ENCODE assay signal across 13 mouse cellular contexts in genomic region chr10:94818781-94819665, GRCm38 (mm10).
A peak's percentile ranks its signal among the peaks of the same experiment; 100 is the strongest.
DNase-seq lines count a peak whose midpoint lies in the region; ATAC-seq and TF ChIP-seq lines count a peak whose summit lies in the region.
"Had no signal": no experiment of that assay in that cellular context is flagged by ENCODE, and none has a peak within 500 bp of the region (broad histone marks: within the 10 kb centered on the region; RNA-seq: fewer than 3 reads in every experiment).

No protein-coding gene starts in this region.

- 91% methylated on average over 17 of the region's 17 CpGs for WGBS in forebrain, embryonic 10.5 days

- H3K27me3 ChIP-seq in forebrain, embryonic 10.5 days (ENCODE audit: poor library complexity, severe bottlenecking) = no peaks in the 10 kb centered on the region
- H3K27me3 ChIP-seq: liver, embryonic 13.5 days; neural tube, embryonic 12.5 days; stomach, embryonic 15.5 days had no signal

- intact Hi-C loops in left cerebral cortex, adult 2 months (cut with DNase I) = no loop called here
- intact Hi-C loops in left cerebral cortex, postnatal 14 days (cut with DNase I) = no loop called here

- DNase-seq in cerebellum, postnatal 4 days (ENCODE audit: low spot score in 2 of 2) = no peak
- no peak for DNase-seq in left cerebral cortex, adult 2 months (ENCODE audit: extremely low spot score in 1 of 2, low spot score in 2 of 2)
- DNase-seq in left cerebral cortex, postnatal 14 days (ENCODE audit: low spot score in 2 of 2) = no peak
- peak; percentile 55 to 58 for DNase-seq in cerebellum, postnatal 14 days
- DNase-seq in mesoderm, embryonic 11.5 days (ENCODE audit: low read depth, low spot score) = peak; percentile 46
- no peak for DNase-seq in urinary bladder, postnatal 36 days (ENCODE audit: low spot score in 2 of 2)
- DNase-seq in forebrain, embryonic 10.5 days (ENCODE audit: extremely low spot score, low spot score) = no peak
- DNase-seq: gastrocnemius, adult 2 months; kidney, postnatal 4 days; liver, embryonic 13.5 days had no signal

- H3K9me3 ChIP-seq in forebrain, embryonic 10.5 days = no peaks in the 10 kb centered on the region
- H3K9me3 ChIP-seq: liver, embryonic 13.5 days; neural tube, embryonic 12.5 days; stomach, embryonic 15.5 days had no signal

- ATAC-seq in cerebellum, adult (ENCODE audit: insufficient number of reproducible peaks, low FRiP score, low TSS enrichment) = peak; percentile 68

- peak overlapping the region; percentile 40 for H3K27ac ChIP-seq in left cerebral cortex, adult 2 months
- H3K27ac ChIP-seq in forebrain, embryonic 10.5 days = no peak overlapping the region
- H3K27ac ChIP-seq: gastrocnemius, adult 2 months; liver, embryonic 13.5 days; neural tube, embryonic 12.5 days; stomach, embryonic 15.5 days had no signal

- no peaks in the 10 kb centered on the region; the same call in 1 of the 2 replicates for H3K36me3 ChIP-seq in forebrain, embryonic 10.5 days (replicated peaks)
- H3K36me3 ChIP-seq: liver, embryonic 13.5 days; neural tube, embryonic 12.5 days; stomach, embryonic 15.5 days had no signal

- TF ChIP-seq CTCF in left cerebral cortex, adult 2 months (IDR thresholded peaks at IDR 0.05) = no peak

- H3K4me1 ChIP-seq in forebrain, embryonic 10.5 days = peaks cover 13% of the 10 kb centered on the region
- H3K4me1 ChIP-seq: liver, embryonic 13.5 days; neural tube, embryonic 12.5 days; stomach, embryonic 15.5 days had no signal

- no peak overlapping the region for H3K4me3 ChIP-seq in left cerebral cortex, adult 2 months
- H3K4me3 ChIP-seq in forebrain, embryonic 10.5 days = no peak overlapping the region
- H3K4me3 ChIP-seq: gastrocnemius, adult 2 months; liver, embryonic 13.5 days; neural tube, embryonic 12.5 days; stomach, embryonic 15.5 days had no signal

Comparison
In these comparisons a context has a peak if more than half of its experiments do, and no peak if none do; other contexts are left out.
1. DNase-seq: peak in cerebellum, postnatal 14 days (2 of 2) and mesoderm, embryonic 11.5 days (single experiment); none in cerebellum, postnatal 4 days (0 of 2), left cerebral cortex, adult 2 months (0 of 2), left cerebral cortex, postnatal 14 days (0 of 2), urinary bladder, postnatal 36 days (0 of 2) and forebrain, embryonic 10.5 days (single experiment).